Mouse (Mus musculus) thymus, postnatal 14 days (tissue): ENCODE measurements around the gene Sde2.
"Not testable (repeated sequence)": the region's sequence is repeated elsewhere in the genome, so short reads cannot be mapped to it uniquely, and the experiment has no call there.

Source experiments
- DNase-seq: peaks from one replicate; pipeline ENCODE4 v3.0.0; 2021

Sde2 gene

DNA sequence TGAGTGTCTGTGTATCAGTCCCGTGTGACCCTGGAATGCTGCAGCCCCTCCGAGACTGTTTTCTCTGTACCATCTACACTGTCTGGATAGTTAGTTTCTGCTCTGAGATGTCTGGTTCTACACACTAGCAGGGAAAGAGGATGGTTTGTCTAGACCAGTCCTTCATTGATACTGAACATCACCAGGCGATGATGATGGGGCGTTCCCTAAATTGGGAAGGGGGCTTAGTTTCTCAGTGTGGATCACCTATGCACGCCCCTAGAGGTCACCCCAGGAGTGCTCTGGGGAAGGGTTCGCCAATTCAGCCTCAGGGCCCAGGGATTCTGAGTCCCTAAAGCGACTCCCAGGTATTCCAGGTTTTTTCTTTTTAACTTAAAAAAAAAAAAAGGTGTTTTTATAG lies 38.2 kb downstream of the Sde2 start:
- DNase-seq = no peak

DNA sequence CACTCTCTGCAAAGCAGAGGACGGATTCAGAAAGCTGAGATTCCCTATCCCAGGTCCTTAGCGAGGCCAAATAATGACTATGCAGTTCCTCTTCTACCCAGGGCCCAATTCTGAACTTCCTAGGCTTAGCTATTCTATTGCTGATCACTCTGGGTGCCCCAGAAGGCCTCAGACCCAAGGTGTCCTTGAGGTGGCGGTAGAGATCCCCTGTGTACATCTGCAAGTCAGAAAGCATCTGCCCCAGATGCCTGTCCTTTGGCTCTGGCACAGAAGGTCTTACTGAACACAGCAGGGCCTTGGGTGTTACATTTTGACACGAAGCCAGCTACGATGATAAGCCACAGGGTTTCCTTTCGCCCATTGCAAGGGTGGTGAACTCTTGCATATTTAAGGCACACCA lies 38.9 kb downstream of the Sde2 start:
- DNase-seq = peak; percentile 82

DNA sequence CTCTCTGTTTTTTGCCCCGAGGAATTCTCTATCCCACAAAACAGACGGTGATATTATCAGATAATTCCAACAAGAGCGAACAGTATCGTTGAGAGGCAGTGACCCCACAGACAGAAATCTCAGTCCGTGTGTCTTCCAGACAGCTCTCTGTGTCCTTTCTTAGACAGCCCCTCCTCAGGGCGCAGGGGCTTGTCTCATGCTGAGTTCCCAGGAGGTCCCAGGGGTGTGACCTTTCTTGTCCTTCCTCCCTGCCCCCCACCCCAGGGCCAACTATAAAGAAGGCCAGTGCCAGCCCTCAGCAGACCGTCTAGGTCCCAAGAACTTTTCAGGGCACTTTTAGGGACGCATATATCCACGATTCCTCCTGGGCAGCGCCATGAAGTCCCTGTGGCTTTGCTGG lies 41.9 kb downstream of the Sde2 start, which contains the start of gene Lefty2:
TSS of gene Lefty2 (plus strand) at position 301 of the 400 bp plus-strand sequence.
- no peak for DNase-seq

DNA sequence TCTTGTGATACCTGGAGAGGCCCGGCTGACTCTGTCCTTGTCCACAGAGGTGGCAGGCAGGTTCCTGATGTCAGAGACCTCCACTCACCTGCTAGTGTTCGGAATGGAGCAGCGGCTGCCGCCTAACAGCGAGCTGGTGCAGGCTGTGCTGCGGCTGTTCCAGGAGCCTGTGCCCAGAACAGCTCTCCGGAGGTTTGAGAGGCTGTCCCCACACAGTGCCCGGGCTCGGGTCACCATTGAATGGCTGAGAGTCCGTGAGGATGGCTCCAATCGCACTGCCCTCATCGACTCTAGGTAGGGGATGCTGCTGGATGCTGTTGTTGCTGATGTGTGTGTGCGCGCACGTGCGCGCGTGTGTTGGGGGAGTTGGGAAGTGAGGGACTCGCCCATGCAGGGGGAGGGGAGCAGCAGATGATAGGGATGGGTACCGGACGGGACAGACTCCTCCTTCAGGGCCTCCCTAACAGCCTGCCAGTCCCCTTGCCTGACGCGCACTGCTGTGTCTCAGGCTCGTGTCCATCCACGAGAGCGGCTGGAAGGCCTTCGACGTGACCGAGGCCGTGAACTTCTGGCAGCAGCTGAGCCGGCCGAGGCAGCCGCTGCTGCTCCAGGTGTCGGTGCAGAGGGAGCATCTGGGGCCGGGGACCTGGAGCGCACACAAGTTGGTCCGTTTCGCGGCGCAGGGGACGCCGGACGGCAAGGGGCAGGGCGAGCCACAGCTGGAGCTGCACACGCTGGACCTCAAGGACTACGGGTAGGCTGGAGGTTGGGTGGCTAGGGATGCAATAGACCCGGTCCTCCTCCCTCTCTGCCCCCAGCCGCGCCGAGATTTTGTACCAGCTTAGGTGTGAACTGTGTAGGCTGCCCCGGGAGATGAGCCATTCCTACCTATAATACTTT lies 43.4 kb downstream of the Sde2 start:
- not testable (repeated sequence) for DNase-seq

DNA sequence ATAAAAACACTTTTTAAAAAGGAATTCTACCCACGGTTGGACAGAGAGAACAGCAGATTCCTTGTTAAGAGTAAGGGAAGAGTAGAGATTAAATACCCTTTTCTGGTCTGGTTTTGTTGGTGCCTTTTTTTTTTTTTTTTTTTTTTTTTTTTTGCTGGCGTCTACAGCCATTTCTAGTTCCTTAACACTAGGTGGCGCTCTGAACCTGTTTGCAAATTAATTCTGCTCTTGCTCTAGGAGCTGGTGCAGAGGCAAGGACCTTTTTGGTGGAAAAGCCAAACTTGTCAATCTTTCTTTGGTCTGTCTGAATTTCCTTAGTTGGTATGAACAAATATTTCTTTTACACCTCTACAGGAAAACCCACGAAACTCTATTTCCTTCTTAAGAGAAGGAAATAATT lies 50.2 kb downstream of the Sde2 start:
- peak; percentile 52 for DNase-seq

DNA sequence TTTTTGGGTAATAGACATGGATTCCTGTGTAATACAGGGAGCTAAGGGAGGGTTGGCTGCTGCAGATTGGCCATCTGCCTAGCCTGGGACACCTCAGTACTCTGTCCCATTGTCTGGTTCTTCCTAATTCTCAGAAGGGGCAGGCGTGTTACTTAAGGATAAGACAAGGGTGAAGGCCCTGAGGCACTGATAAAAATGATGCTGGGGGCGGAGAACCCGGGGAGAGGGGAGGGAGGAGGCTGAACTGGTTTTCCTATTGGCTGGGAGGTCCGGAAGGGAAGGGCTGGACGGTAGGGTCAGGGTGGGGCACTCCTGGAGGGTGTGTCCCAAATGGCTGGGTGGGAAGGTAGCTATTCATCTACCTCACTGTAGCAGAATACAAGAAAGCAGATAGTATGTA lies 52.0 kb downstream of the Sde2 start:
- DNase-seq = no peak

DNA sequence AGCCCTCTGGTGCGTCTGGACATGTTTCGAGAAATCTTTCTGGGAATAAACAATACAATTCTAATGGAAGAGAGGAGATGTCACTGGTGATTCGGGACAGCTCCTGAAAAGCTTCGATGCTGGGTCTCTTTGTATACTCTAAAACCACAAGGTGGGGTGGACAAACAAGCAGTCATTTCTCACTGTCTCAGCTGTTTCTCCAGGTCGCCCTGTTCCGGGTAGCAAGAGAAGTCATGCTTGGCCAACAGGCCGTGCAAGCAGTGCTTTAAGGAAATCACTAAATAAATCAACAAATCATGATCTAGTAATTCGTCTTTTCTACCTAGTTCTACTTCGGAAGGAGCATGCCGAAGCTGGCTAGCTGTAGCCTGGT lies 52.7 kb downstream of the Sde2 start:
- no peak for DNase-seq

DNA sequence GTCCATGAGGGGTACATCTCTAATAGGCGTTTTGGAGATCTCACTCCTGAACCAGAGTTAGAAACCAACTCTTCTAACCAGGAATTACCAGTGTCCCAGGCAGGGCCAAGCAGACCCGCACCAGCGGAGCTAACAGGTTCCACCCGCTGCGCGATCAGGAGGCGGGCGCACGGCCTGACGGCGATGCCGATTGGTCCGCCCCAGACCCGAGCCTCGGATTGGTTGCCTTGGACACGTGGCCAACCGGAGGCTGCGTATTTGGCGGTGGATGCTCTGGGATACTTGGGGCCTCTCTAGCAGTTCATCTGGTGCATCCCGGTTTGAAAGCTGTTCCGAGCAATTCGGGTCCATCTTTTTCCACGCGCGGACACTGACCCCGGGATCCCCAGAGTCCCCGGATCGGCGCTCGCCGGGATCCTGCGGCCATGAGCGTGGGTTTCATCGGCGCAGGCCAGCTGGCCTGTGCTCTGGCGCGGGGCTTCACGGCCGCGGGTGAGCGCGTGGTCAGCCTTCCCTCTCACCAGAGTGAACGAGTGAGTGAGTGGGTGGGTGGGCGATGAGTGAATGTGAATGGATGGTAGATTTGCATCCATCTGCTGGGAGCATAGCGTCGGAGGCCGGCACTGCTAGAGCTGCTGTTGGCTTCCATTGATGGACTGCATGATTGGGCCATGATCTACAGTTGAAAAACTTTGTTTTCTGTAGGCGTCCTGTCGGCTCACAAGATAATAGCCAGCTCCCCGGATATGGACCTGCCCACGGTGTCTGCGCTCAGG lies 53.3 kb downstream of the Sde2 start, which contains the start of gene Pycr2:
TSS of gene Pycr2 (plus strand) at position 255 of the 776 bp plus-strand sequence.
- peak; percentile 96 for DNase-seq

DNA sequence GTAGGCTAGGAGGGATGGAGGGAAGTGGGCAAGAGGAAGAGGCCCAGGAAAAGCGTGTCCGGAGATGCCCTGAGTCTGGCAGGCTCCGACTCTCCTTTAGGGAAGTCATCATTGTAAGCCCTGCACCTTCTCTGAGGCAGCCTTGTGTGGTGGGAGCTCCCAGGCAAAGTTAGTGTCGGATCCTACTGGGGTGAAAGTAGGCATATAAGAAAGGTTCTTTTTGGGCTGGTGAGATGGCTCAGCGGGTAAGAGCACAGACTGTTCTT lies 53.8 kb downstream of the Sde2 start:
- DNase-seq = no peak

DNA sequence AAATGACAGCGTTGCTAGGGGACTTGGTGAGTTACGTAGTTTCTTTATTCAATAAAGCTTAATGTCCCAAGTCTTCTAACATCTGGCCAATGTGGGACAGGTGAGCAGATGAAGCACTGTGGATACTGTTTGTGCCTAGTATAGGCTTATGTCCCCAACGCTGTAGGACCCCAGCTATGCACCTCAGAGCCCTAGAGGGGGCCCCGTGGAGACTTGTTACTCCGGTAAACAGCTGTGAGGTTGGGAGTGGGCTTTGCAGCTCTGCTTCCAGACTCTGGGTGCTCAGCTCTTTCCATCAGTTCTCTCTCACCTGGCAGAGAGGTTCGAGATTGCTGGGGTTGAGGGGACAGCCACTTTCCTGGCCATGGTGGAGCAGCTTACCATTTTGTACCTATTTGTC lies 54.4 kb downstream of the Sde2 start:
- peak; percentile 59 for DNase-seq

DNA sequence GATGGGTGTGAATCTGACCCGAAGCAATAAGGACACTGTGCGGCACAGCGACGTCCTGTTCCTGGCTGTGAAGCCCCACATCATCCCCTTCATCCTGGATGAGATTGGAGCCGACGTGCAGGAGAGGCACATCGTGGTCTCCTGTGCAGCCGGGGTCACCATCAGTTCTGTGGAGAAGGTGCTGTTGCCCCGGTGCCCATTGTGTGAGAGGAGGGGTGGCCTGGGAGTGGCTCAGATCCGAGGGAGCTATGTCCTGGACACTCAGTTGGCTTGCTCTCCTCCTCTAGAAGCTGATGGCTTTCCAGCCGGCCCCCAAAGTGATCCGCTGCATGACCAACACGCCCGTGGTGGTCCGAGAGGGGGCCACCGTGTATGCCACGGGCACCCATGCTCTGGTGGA lies 54.9 kb downstream of the Sde2 start:
- DNase-seq = no peak

DNA sequence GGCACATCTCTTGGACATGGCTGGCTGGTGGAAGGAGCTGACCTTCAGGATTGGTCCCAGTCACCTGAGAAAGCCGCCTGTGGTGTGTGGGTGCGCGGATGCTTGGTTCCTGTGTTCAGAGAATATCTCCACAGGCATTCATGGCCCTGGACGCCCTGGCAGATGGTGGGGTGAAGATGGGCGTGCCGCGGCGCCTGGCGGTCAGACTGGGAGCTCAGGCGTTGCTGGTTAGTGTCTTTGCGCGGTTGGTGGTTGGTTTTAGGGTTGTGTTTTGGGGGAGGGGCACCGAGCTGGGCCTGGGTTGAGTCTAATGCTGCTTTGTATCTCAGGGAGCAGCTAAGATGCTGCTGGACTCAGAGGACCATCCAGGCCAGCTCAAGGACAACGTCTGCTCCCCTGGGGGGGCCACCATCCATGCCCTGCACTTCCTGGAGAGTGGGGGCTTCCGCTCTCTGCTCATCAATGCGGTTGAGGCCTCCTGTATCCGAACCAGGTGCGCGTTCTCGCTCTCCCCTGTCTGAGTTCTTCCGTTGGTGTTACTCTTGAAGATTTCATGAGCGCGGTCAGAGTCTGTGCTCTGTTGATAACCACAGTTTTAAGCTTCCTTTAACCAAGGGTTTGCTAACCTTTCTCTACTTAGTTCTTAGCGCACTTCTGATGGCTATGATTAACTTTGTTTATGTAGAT lies 55.7 kb downstream of the Sde2 start:
- DNase-seq = peak; percentile 70

DNA sequence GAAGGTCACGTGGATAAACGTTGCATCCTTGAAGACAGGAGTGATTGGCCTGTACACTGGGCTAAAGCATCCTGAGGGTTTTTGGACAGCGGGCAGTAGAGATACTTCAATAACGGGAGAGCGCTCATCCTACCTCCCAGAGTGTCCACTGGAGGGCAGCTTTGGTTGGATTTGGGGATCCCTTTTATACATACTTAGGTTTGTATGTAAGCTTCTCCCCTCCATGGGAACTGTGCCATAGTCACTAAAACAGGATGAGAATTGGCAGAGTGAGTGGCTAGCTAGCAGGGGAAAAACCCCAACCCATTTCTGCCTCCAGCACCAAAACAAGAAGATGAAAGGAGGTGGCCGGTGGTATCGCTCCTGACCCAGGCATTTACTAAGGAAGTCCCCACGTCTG lies 60.2 kb downstream of the Sde2 start:
- DNase-seq = no peak

DNA sequence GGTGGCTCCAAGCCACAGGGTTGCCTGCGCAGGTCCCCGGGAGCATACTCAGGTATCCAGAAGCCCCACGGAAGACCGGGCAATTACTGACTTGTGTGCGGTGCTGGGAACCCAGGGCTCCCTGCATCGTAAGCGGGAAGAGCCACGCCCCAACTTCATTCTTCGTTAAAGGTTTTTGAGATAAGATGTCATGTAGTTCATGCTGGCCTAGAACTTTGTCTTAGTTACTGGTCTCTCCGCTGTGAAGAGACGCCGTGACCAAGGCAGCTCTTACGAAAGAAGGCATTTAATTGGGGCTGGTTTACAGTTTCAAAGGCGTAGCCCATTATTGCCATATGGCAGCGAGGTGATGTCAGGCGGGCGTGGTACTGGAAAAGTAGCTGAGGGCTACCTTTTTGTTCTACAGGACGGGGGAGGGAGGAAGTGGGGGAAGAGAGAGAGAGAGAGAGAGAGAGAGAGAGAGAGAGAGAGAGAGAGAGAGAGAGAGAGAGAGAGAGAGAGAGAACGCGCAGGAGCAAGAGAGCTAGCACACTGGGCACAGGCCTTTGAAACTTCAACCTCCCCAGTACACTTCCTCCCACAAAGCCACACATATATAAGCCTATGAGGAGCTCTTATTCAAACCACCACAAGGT lies 60.8 kb downstream of the Sde2 start:
- DNase-seq = peak; percentile 54

DNA sequence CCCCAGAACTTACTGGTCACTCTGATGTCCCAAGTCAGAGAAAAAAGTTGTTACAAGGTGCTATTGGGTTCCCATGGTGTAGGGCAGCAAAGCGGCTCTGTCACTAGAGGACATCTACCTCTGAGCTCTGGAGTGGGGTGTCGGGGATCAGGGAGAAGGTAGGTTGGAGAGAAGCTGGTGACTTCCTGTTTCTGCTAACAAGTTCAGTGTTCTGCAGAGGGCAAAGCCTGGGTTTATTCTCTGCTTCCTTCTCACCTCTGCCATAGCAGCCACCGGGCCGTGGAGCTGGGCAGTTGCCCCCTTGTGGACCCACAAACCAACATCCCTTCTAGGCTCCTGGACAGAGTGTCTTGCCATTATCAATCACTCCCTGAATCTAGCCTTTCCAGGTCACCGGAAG lies 61.9 kb downstream of the Sde2 start:
- DNase-seq = peak; percentile 48

DNA sequence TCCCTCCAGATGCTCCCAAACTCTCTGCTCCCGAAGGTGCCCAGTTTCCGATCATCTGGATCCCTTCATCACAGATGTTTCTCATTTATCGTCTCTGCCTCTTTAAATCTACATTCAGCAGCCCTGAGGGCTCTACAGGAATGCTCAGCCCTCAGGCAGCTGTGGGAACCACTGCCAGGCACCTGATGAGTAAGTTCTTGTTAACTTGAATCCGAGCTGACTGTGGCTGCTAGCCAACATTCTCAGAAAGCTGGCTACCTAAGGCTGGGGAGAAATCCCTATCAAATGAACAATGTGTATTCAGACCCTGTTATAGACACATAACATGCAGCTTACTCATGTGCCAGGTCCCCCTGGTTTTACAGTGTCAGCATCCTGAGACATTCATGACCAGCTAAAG lies 62.9 kb downstream of the Sde2 start:
- no peak for DNase-seq

DNA sequence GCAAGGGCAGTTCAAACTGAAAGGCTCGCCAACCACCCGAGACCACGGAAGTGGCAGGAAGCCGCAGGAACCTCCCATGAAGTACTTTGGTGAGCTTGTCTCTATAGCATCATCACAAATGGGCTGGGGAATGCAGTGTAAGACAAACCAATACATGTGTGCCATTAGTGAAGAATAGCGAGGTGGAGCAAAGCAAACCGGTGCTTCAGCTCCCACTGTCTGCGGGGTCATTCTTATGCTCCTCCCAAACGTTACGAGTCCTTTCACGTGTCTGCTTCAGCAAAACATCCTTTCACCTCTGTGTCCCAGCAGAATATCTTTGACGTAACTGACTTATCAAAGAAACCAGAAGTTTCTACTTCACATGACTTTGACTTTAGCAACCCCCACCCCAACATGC lies 65.5 kb downstream of the Sde2 start:
- DNase-seq = no peak

DNA sequence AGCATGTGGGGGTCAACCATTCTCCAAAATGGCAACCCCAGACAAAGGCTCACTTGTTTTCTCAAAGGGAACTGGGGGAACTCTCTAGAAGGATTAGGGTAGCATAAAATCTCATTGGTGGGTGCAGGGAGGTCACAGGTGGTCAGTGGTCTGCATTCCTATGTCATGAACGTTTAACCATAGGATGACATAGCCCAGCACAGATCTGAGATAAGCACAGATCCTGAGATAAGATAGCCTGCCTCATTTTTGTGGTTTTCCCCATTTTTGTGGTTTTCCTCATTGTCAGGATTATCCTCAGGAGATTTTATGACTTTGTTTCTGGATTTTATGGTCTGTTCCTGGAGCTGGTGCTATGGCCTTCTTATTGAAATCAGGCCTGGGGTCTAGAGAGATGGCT lies 66.1 kb downstream of the Sde2 start:
- no peak for DNase-seq
